Mouse (Mus musculus) natural killer cell, adult 2 months (primary cell): Measurements from ENCODE around the gene Nudcd2.

Experiments used
- DNase-seq, 2 experiments: peaks; one replicate each; pipeline ENCODE4 v3.0.0; 2022; ENCODE audit warnings: low spot score in 2 of 2

Gene Nudcd2

GRCm38 (mm10) chr11:40755109-40755627, 21.7 kb downstream of the Nudcd2 start, which contains the start of gene Ccng1:
Gene Ccng1, minus strand, starts transcription at chr11:40755311.
- DNase-seq = peak; percentile 80 to 84

DNA sequence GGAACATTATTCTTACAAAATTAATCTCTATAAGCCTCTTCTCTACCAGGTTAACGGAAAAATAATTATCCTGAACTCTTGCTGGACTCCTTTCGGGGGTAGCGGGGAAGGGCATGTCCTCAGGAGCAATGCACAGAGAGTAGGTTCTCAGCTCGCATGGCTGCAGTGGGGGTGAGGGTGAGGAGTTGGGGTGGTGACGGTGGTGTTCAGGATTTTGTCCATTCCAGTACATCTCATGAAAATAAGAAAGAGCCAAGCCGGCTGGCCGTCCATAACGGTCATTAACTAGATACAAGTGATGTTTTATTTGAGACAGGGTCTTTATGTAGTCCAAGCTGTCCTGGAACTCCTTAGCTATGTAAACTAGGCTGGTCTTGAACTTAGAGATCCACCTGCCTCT, 22.5 kb downstream of the Nudcd2 start:
- DNase-seq = no peak

DNA sequence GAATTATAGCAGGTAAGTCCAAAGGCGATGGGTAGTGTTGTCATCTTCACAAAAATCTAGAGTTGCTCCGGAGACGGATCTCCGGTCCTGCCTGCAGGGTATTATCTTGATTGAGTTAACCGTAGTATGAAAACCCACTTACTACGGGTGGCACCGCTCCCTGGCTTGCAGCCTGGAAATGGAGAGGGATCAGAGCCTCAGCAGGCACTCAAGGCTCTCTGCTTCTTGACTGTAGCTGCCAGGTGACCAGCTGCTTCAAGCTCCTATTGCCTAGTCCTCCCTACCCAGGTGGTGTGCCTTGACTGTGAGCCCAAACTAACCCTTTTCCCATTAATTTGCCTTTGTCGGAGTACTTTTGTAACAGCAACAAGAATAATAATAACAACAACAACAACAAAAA, 26.4 kb downstream of the Nudcd2 start:
- no peak for DNase-seq

- peak in 1 of 2 experiments; percentile 9 for DNase-seq
Measured at GRCm38 (mm10) chr11:40763395-40763794, 29.9 kb downstream of the Nudcd2 start.

GRCm38 (mm10) chr11:40764690-40765089, 31.2 kb downstream of the Nudcd2 start:
- no peak for DNase-seq

GRCm38 (mm10) chr11:40775315-40776269, 42.1 kb downstream of the Nudcd2 start:
- no peak for DNase-seq

- DNase-seq = no peak
Measured at GRCm38 (mm10) chr11:40781857-40782256, 48.4 kb downstream of the Nudcd2 start.

DNA sequence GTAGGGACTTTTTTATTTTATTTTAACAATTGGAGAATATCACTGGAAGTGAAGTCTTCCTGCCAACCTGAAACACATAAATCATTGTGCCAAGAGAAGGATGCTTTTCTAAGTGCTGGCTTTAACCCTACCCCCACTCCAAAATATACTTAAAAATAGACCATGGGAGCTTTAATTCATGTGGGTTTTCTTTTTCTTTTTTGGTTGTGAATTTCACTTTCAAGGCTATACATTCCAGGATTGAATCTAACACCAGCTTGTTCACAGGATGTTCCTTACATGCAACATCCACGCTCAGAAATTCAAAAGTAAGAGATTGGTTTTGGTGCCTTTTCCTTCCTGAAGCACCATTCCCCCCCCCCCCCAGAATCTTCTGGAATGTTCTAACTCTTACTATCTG, 49.9 kb downstream of the Nudcd2 start:
- DNase-seq = no peak

DNA sequence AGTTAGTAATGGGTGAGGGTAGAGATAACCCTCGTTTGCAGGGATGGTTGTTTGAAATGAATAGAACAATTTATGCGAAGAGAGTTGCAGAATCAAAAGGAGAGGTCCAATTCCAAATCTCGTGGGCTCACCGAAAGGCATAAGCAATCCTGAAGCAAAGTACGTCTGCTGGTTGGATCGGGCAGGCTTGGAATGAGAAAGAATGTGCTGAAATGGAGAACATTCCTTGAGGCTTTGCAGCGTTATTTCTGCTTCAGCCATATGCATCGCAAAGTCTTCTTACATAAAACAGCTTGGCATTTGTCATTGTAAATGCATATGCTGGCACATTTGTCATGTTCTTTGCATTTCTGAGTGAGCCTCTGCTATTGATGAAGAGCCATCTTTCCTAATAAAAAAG, 50.9 kb downstream of the Nudcd2 start:
- no peak for DNase-seq

DNA sequence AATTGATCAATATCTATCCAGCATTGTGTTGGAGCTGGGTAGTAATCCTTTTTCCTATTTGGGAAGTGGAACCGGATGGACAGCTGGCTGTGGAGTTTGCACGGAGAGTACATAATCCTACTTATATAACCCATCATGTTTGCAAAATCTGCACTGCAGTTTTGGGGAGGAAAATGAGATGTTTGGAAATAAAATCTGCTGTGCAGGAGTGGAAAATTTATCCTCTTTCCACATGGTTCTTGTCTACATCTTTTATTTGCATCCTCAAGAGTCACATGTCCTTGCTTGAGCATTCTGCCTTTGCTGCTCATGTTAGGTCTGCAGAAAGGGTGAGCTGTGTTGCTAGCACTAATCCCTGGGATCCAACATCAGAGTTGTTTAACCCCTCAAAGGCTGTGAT, 53.4 kb downstream of the Nudcd2 start:
- no peak for DNase-seq
